Mouse (Mus musculus): ENCODE measurements at regions not wholly inside any gene's neighbourhood (a gene's known extent, or its start where the extent isn't known, plus 50 kb on each side); places are given as distances from the start of the nearest gene placed in this dataset.

- TF ChIP-seq USF1 (IDR thresholded peaks at IDR 0.05; ENCODE audit: low read depth) = no peak
- TF ChIP-seq CTCF (IDR thresholded peaks at IDR 0.05; ENCODE audit: control insufficient read depth, insufficient read depth, insufficient read length) = no peak
- TF ChIP-seq CEBPB (IDR thresholded peaks at IDR 0.05; ENCODE audit: low read depth) = no peak
- TF ChIP-seq MYOG (IDR thresholded peaks at IDR 0.05; ENCODE audit: control insufficient read depth, extremely low read depth, insufficient read length) = no peak
Measured at GRCm38 (mm10) chr14:45764231-45764630, 106.3 kb upstream of the Ddhd1 start.
